Mouse (Mus musculus): ENCODE data around the gene Ptp4a2. TPM values are rescaled to one million over a fixed set of nuclear protein-coding genes. Genes with fewer than 3 reads are reported as not detected.
"Not testable (repeated sequence)": the region's sequence is repeated elsewhere in the genome, so short reads cannot be mapped to it uniquely, and the experiment has no call there.

Ptp4a2 gene
- polyA plus RNA-seq, 1 experiment from 2014 or later = 214 TPM

DNA sequence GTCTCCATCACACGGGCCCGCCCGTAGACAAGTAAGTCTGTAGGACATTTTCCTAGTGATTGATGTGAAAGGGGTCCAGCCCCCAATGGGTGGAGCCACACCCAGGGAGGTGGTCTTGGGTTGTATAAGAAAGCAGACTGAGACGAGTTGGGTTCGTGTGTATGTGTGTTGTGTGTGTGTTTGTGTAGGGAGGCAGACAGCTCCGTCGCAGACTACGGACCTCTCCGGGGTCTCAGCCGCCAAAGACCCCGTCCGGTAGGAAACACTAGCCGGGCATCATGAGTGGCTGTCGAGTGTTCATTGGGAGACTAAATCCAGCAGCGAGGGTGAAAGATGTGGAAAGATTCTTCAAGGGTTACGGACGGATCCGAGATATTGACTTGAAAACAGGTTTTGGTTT, 87.8 kb downstream of the Ptp4a2 start:
- H3K4me2 ChIP-seq (ENCODE audit: low read length); H3K4me3 ChIP-seq (ENCODE audit: low read depth, low read length); H3K27me3 ChIP-seq (replicated peaks; ENCODE audit: control insufficient read depth, insufficient read depth, low read length); H3K36me3 ChIP-seq (ENCODE audit: control insufficient read depth, insufficient read depth, low read length); H3K9me3 ChIP-seq (replicated peaks; ENCODE audit: control insufficient read depth, low read length); H3K4me1 ChIP-seq (ENCODE audit: control insufficient read depth, insufficient read depth, low read length); DNase-seq (ENCODE audit: low spot score); H3K27ac ChIP-seq (ENCODE audit: low read depth, low read length); ATAC-seq; H3K9ac ChIP-seq (ENCODE audit: low read length): not testable (repeated sequence)
- 94% methylated on average over 18 of the region's 18 CpGs for WGBS

Small RNA genes within 50 kb of the gene (microRNA-seq; reads per million reads assigned to microRNA genes)
- gene Gm28017 = not detected

Other genes starting within 250 kb of the Ptp4a2 start
- 8.2 and 9.0 TPM in 2 replicates for gene Lck, start 237.6 kb upstream of the Ptp4a2 start, polyA plus RNA-seq (2014; fragmentation: Nextera tagmentation; extraction: Ambion mirVana)
- gene Fam167b, start 232.7 kb upstream of the Ptp4a2 start, polyA plus RNA-seq (2014; fragmentation: Nextera tagmentation; extraction: Ambion mirVana) = not detected in 2 replicates
- 259 and 316 TPM in 2 replicates for gene Eif3i, start 210.6 kb upstream of the Ptp4a2 start, polyA plus RNA-seq (2014; fragmentation: Nextera tagmentation; extraction: Ambion mirVana)
- 144 and 179 TPM in 2 replicates for gene Tmem234, start 210.6 kb upstream of the Ptp4a2 start, polyA plus RNA-seq (2014; fragmentation: Nextera tagmentation; extraction: Ambion mirVana)
- gene Dcdc2b, start 197.0 kb upstream of the Ptp4a2 start, polyA plus RNA-seq (2014; fragmentation: Nextera tagmentation; extraction: Ambion mirVana) = 2.2 and 3.2 TPM in 2 replicates
- 23.6 and 29.4 TPM in 2 replicates for gene Iqcc, start 192.1 kb upstream of the Ptp4a2 start, polyA plus RNA-seq (2014; fragmentation: Nextera tagmentation; extraction: Ambion mirVana)
- 112 and 115 TPM in 2 replicates for gene Ccdc28b, start 187.3 kb upstream of the Ptp4a2 start, polyA plus RNA-seq (2014; fragmentation: Nextera tagmentation; extraction: Ambion mirVana)
- gene Txlna, start 170.2 kb upstream of the Ptp4a2 start, polyA plus RNA-seq (2014; fragmentation: Nextera tagmentation; extraction: Ambion mirVana) = 65.4 and 71.6 TPM in 2 replicates
- 16.5 TPM in 2 replicates for gene Kpna6, start 138.5 kb upstream of the Ptp4a2 start, polyA plus RNA-seq (2014; fragmentation: Nextera tagmentation; extraction: Ambion mirVana)
- 42.0 and 47.4 TPM in 2 replicates for gene Tmem39b, start 114.4 kb upstream of the Ptp4a2 start, polyA plus RNA-seq (2014; fragmentation: Nextera tagmentation; extraction: Ambion mirVana)
- gene Khdrbs1, start 68.9 kb upstream of the Ptp4a2 start, polyA plus RNA-seq (2014; fragmentation: Nextera tagmentation; extraction: Ambion mirVana) = 133 and 136 TPM in 2 replicates
- not detected in 2 replicates for gene Spocd1, start 118.0 kb downstream of the Ptp4a2 start, polyA plus RNA-seq (2014; fragmentation: Nextera tagmentation; extraction: Ambion mirVana)
- 6.6 and 12.3 TPM in 2 replicates for gene Adgrb2, start 173.7 kb downstream of the Ptp4a2 start, polyA plus RNA-seq (2014; fragmentation: Nextera tagmentation; extraction: Ambion mirVana)
- gene Col16a1, start 236.6 kb downstream of the Ptp4a2 start, polyA plus RNA-seq (2014; fragmentation: Nextera tagmentation; extraction: Ambion mirVana) = 4.0 and 5.7 TPM in 2 replicates

All from forebrain, embryonic 14.5 days (tissue).